Mouse (Mus musculus): Measurements from ENCODE around the gene Vmn1r143. TPM values are rescaled to one million over a fixed set of nuclear protein-coding genes. Genes with fewer than 3 reads are reported as not detected.
"Not testable (repeated sequence)": the region's sequence is repeated elsewhere in the genome, so short reads cannot be mapped to it uniquely, and the experiment has no call there.

Vmn1r143 gene
- total RNA-seq (2021) (not detected), polyA plus RNA-seq (2012; rRNA removed) (not detected in 2 replicates)
- long read RNA-seq: 0 reads

- not testable (repeated sequence) for DNase-seq
Measured at GRCm38 (mm10) chr7:22189077-22189476, at the start of gene Vmn1r143. Gene Vmn1r143 (plus strand): TSS chr7:22189377.

- not testable (repeated sequence) for DNase-seq
Measured at GRCm38 (mm10) chr7:22163935-22164334, 25.2 kb upstream of the Vmn1r143 start, which contains the start of gene Vmn1r142. Gene Vmn1r142 (minus strand): TSS chr7:22164035.

DNA sequence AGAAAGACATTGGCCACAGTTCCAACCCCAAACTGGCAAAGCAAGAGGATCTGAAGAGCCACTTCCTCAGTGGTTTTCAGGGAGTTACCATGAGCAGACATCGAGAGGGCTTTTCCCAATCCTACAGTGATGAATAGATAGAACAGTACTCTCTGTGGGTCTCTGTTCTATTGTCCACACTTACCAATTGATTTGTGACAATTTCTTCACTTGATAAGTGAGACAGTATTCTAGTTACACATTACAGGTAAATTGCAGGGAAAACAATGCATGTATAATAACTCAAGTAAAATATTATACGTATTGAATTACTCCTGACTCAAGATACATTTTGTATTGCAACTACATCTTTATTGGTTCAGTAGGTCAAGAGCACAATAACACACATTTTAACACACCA, 12.0 kb downstream of the Vmn1r143 start, which contains the start of gene Gm8653:
TSS of gene Gm8653 (minus strand) at position 101 of the 400 bp plus-strand sequence.
- not testable (repeated sequence) for DNase-seq

DNA sequence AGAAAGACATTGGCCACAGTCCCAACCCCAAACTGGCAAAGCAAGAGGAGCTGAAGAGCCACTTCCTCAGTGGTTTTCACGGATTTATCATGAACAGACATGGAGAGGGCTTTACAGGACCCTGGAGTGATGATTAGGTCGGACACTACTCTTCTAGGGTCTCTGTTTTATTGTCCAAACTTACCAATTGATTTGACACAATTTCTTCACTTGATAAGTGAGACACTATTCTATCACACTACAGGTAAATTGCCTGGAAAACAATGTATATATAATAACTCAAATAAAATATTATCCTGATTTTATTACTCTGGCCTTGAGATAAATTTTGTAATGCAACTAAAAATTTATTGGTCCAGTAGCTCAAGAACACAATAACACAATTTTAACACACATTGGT, 40.2 kb downstream of the Vmn1r143 start, which contains the start of gene Gm8453:
TSS of gene Gm8453 (minus strand) at position 101 of the 400 bp plus-strand sequence.
- not testable (repeated sequence) for DNase-seq

Other genes with a start within 250 kb of the Vmn1r143 start
- not detected for gene Vmn1r137, start 194.8 kb upstream of the Vmn1r143 start, total RNA-seq (2021)
- gene Vmn1r137, start 194.8 kb upstream of the Vmn1r143 start, polyA plus RNA-seq (2012; rRNA removed): not detected in 2 replicates
- gene Vmn1r138, start 160.5 kb upstream of the Vmn1r143 start, total RNA-seq (2021): not detected
- gene Vmn1r138, start 160.5 kb upstream of the Vmn1r143 start, polyA plus RNA-seq (2012; rRNA removed): not detected in 2 replicates
- gene Gm6176, start 133.1 kb upstream of the Vmn1r143 start, total RNA-seq (2021): not detected
- gene Gm6176, start 133.1 kb upstream of the Vmn1r143 start, polyA plus RNA-seq (2012; rRNA removed): not detected in 2 replicates
- gene Vmn1r139, start 120.3 kb upstream of the Vmn1r143 start, total RNA-seq (2021): not detected
- gene Vmn1r139, start 120.3 kb upstream of the Vmn1r143 start, polyA plus RNA-seq (2012; rRNA removed): not detected in 2 replicates
- not detected for gene Gm16451, start 71.1 kb upstream of the Vmn1r143 start, total RNA-seq (2021)
- not detected in 2 replicates for gene Gm16451, start 71.1 kb upstream of the Vmn1r143 start, polyA plus RNA-seq (2012; rRNA removed)
- gene Gm10666, start 54.6 kb upstream of the Vmn1r143 start, total RNA-seq (2021): not detected
- gene Gm10666, start 54.6 kb upstream of the Vmn1r143 start, polyA plus RNA-seq (2012; rRNA removed): not detected in 2 replicates
- not detected for gene Vmn1r142, start 25.3 kb upstream of the Vmn1r143 start, total RNA-seq (2021)
- gene Vmn1r142, start 25.3 kb upstream of the Vmn1r143 start, polyA plus RNA-seq (2012; rRNA removed): not detected in 2 replicates
- not detected for gene Gm8653, start 11.9 kb downstream of the Vmn1r143 start, total RNA-seq (2021)
- not detected in 2 replicates for gene Gm8653, start 11.9 kb downstream of the Vmn1r143 start, polyA plus RNA-seq (2012; rRNA removed)
- gene Gm8453, start 40.1 kb downstream of the Vmn1r143 start, total RNA-seq (2021): not detected
- not detected in 2 replicates for gene Gm8453, start 40.1 kb downstream of the Vmn1r143 start, polyA plus RNA-seq (2012; rRNA removed)
- not detected for gene Gm4187, start 140.3 kb downstream of the Vmn1r143 start, total RNA-seq (2021)
- gene Gm4187, start 140.3 kb downstream of the Vmn1r143 start, polyA plus RNA-seq (2012; rRNA removed): not detected in 2 replicates
- not detected for gene Gm8660, start 181.7 kb downstream of the Vmn1r143 start, total RNA-seq (2021)
- gene Gm8660, start 181.7 kb downstream of the Vmn1r143 start, polyA plus RNA-seq (2012; rRNA removed): not detected in 2 replicates
- gene Vmn1r148, start 224.2 kb downstream of the Vmn1r143 start, total RNA-seq (2021): not detected
- not detected in 2 replicates for gene Vmn1r148, start 224.2 kb downstream of the Vmn1r143 start, polyA plus RNA-seq (2012; rRNA removed)
- gene Vmn1r149, start 248.9 kb downstream of the Vmn1r143 start, total RNA-seq (2021): not detected
- not detected in 2 replicates for gene Vmn1r149, start 248.9 kb downstream of the Vmn1r143 start, polyA plus RNA-seq (2012; rRNA removed)